Mouse (Mus musculus): ENCODE data around the gene Meis3. TPM values are rescaled to one million over a fixed set of nuclear protein-coding genes. Genes with fewer than 3 reads are reported as not detected.

The Meis3 gene
- polyA plus RNA-seq (2014; fragmentation: Nextera tagmentation; extraction: Ambion mirVana): 19.7 and 22.8 TPM in 2 replicates

GRCm38 (mm10) chr7:16174597-16175541 is at the start of gene Meis3:
Gene Meis3, plus strand, starts transcription at chr7:16175090.
- no peak within 1 kb of the TSS for H3K27ac ChIP-seq (ENCODE audit: low read depth, low read length)
- peak within 1 kb of the TSS; percentile 58 for H3K9ac ChIP-seq (ENCODE audit: low read depth, low read length)
- peaks cover 9% of the 10 kb centered on the region for H3K36me3 ChIP-seq (ENCODE audit: control insufficient read depth, insufficient read depth, low read length)
- H3K27me3 ChIP-seq (ENCODE audit: control insufficient read depth, insufficient read depth, low read length): no peaks in the 10 kb centered on the region
- peak within 1 kb of the TSS; percentile 65 for H3K4me2 ChIP-seq
- H3K4me1 ChIP-seq (ENCODE audit: control insufficient read depth, insufficient read depth, low read length): peaks cover 2% of the 10 kb centered on the region; the same call in 1 of the 2 replicates
- no peaks in the 10 kb centered on the region for H3K9me3 ChIP-seq (replicated peaks; ENCODE audit: control insufficient read depth, low read length)
- under 1% methylated on average over 36 of the region's 42 CpGs for WGBS (ENCODE audit: insufficient replicate concordance)
- peak within 1 kb of the TSS; percentile 53 for H3K4me3 ChIP-seq (ENCODE audit: low read depth, low read length)
- peak; percentile 74 for ATAC-seq (replicated peaks; ENCODE audit: insufficient number of reproducible peaks, low FRiP score, low TSS enrichment)

GRCm38 (mm10) chr7:16125829-16126228 is 49.1 kb upstream of the Meis3 start:
- H3K27me3 ChIP-seq (ENCODE audit: control insufficient read depth, insufficient read depth, low read length): peaks cover 6% of the 10 kb centered on the region
- 0 out of 2 replicates have a peak, but pooled peaks cover 7% of the 10 kb centered on the region for H3K36me3 ChIP-seq (ENCODE audit: control insufficient read depth, insufficient read depth, low read length)
- peaks cover 15% of the 10 kb centered on the region; the same call in 1 of the 2 replicates for H3K4me1 ChIP-seq (ENCODE audit: control insufficient read depth, insufficient read depth, low read length)
- 74% methylated on average over 9 of the region's 9 CpGs for WGBS (ENCODE audit: insufficient replicate concordance)
- no peak for ATAC-seq (replicated peaks; ENCODE audit: insufficient number of reproducible peaks, low FRiP score, low TSS enrichment)
- H3K4me3 ChIP-seq (ENCODE audit: low read depth, low read length): no peak overlapping the region
- H3K27ac ChIP-seq (ENCODE audit: low read depth, low read length): no peak overlapping the region
- H3K9ac ChIP-seq (ENCODE audit: low read depth, low read length): no peak overlapping the region
- no peaks in the 10 kb centered on the region for H3K9me3 ChIP-seq (replicated peaks; ENCODE audit: control insufficient read depth, low read length)
- no peak overlapping the region for H3K4me2 ChIP-seq

- no peak overlapping the region for H3K4me3 ChIP-seq (ENCODE audit: low read depth, low read length)
- H3K27ac ChIP-seq (ENCODE audit: low read depth, low read length): no peak overlapping the region
- H3K9ac ChIP-seq (ENCODE audit: low read depth, low read length): no peak overlapping the region
- ATAC-seq (replicated peaks; ENCODE audit: insufficient number of reproducible peaks, low FRiP score, low TSS enrichment): no peak
- H3K27me3 ChIP-seq (ENCODE audit: control insufficient read depth, insufficient read depth, low read length): peaks cover 8% of the 10 kb centered on the region
- no peaks in the 10 kb centered on the region for H3K9me3 ChIP-seq (replicated peaks; ENCODE audit: control insufficient read depth, low read length)
- 80% methylated on average over 6 of the region's 6 CpGs for WGBS (ENCODE audit: insufficient replicate concordance)
- no peak overlapping the region for H3K4me2 ChIP-seq
- H3K4me1 ChIP-seq (ENCODE audit: control insufficient read depth, insufficient read depth, low read length): peaks cover 19% of the 10 kb centered on the region; the same call in 1 of the 2 replicates
- 0 out of 2 replicates have a peak, but pooled peaks cover 7% of the 10 kb centered on the region for H3K36me3 ChIP-seq (ENCODE audit: control insufficient read depth, insufficient read depth, low read length)
Observed at GRCm38 (mm10) chr7:16128344-16128743, 46.5 kb upstream of the Meis3 start.

GRCm38 (mm10) chr7:16128899-16129298 is 46.0 kb upstream of the Meis3 start:
- Histone ChIP-seq H3K9me3 (replicated peaks; ENCODE audit: control insufficient read depth, low read length) (no peaks in the 10 kb centered on the region), H3K27ac (ENCODE audit: low read depth, low read length) (peak overlapping the region; percentile 51), H3K4me1 (ENCODE audit: control insufficient read depth, insufficient read depth, low read length) (peaks cover 19% of the 10 kb centered on the region; the same call in 1 of the 2 replicates), H3K4me3 (ENCODE audit: low read depth, low read length) (peak overlapping the region; percentile 67), H3K4me2 (peak overlapping the region; percentile 85), H3K36me3 (ENCODE audit: control insufficient read depth, insufficient read depth, low read length) (0 out of 2 replicates have a peak, but pooled peaks cover 7% of the 10 kb centered on the region), H3K27me3 (ENCODE audit: control insufficient read depth, insufficient read depth, low read length) (peaks cover 8% of the 10 kb centered on the region), H3K9ac (ENCODE audit: low read depth, low read length) (0 out of 2 replicates have a peak overlapping the region, but pooled peaks have one; percentile 44)
- 59% methylated on average over 5 of the region's 5 CpGs for WGBS (ENCODE audit: insufficient replicate concordance)
- no peak for ATAC-seq (replicated peaks; ENCODE audit: insufficient number of reproducible peaks, low FRiP score, low TSS enrichment)

- H3K27ac ChIP-seq (ENCODE audit: low read depth, low read length): peak within 1 kb of the TSS; percentile 51
- under 1% methylated on average over 12 of the region's 12 CpGs for WGBS (ENCODE audit: insufficient replicate concordance)
- H3K27me3 ChIP-seq (ENCODE audit: control insufficient read depth, insufficient read depth, low read length): peaks cover 8% of the 10 kb centered on the region
- H3K9ac ChIP-seq (ENCODE audit: low read depth, low read length): peak within 1 kb of the TSS; percentile 72
- H3K4me2 ChIP-seq: peak within 1 kb of the TSS; percentile 85
- H3K4me1 ChIP-seq (ENCODE audit: control insufficient read depth, insufficient read depth, low read length): peaks cover 19% of the 10 kb centered on the region; the same call in 1 of the 2 replicates
- no peaks in the 10 kb centered on the region for H3K9me3 ChIP-seq (replicated peaks; ENCODE audit: control insufficient read depth, low read length)
- 0 out of 2 replicates have a peak, but pooled peaks cover 4% of the 10 kb centered on the region for H3K36me3 ChIP-seq (ENCODE audit: control insufficient read depth, insufficient read depth, low read length)
- H3K4me3 ChIP-seq (ENCODE audit: low read depth, low read length): peak within 1 kb of the TSS; percentile 67
- ATAC-seq (replicated peaks; ENCODE audit: insufficient number of reproducible peaks, low FRiP score, low TSS enrichment): peak; percentile 81
Observed at GRCm38 (mm10) chr7:16129421-16129845, 45.5 kb upstream of the Meis3 start, which contains the start of gene Slc8a2. Gene Slc8a2, plus strand, starts transcription at chr7:16129826.

- peak; percentile 75 for ATAC-seq (replicated peaks; ENCODE audit: insufficient number of reproducible peaks, low FRiP score, low TSS enrichment)
- WGBS (ENCODE audit: insufficient replicate concordance): 2% methylated on average over 29 of the region's 38 CpGs
- H3K4me1 ChIP-seq (ENCODE audit: control insufficient read depth, insufficient read depth, low read length): peaks cover 19% of the 10 kb centered on the region; the same call in 1 of the 2 replicates
- H3K9me3 ChIP-seq (replicated peaks; ENCODE audit: control insufficient read depth, low read length): no peaks in the 10 kb centered on the region
- H3K36me3 ChIP-seq (ENCODE audit: control insufficient read depth, insufficient read depth, low read length): 0 out of 2 replicates have a peak, but pooled peaks cover 3% of the 10 kb centered on the region
- peak overlapping the region; percentile 85 for H3K4me2 ChIP-seq
- peak overlapping the region; percentile 67 for H3K4me3 ChIP-seq (ENCODE audit: low read depth, low read length)
- peaks cover 8% of the 10 kb centered on the region for H3K27me3 ChIP-seq (ENCODE audit: control insufficient read depth, insufficient read depth, low read length)
- H3K9ac ChIP-seq (ENCODE audit: low read depth, low read length): peak overlapping the region; percentile 72
- peak overlapping the region; percentile 51 for H3K27ac ChIP-seq (ENCODE audit: low read depth, low read length)
Observed at GRCm38 (mm10) chr7:16129846-16130691, 44.8 kb upstream of the Meis3 start.

GRCm38 (mm10) chr7:16130956-16131634 is 43.8 kb upstream of the Meis3 start:
- peak overlapping the region; percentile 85 for H3K4me2 ChIP-seq
- H3K9me3 ChIP-seq (replicated peaks; ENCODE audit: control insufficient read depth, low read length): no peaks in the 10 kb centered on the region
- no peak overlapping the region for H3K27ac ChIP-seq (ENCODE audit: low read depth, low read length)
- H3K4me1 ChIP-seq (ENCODE audit: control insufficient read depth, insufficient read depth, low read length): peaks cover 19% of the 10 kb centered on the region; the same call in 1 of the 2 replicates
- WGBS (ENCODE audit: insufficient replicate concordance): 36% methylated on average over 13 of the region's 13 CpGs
- no peak for ATAC-seq (replicated peaks; ENCODE audit: insufficient number of reproducible peaks, low FRiP score, low TSS enrichment)
- H3K36me3 ChIP-seq (ENCODE audit: control insufficient read depth, insufficient read depth, low read length): 0 out of 2 replicates have a peak, but pooled peaks cover 3% of the 10 kb centered on the region
- H3K27me3 ChIP-seq (ENCODE audit: control insufficient read depth, insufficient read depth, low read length): peaks cover 8% of the 10 kb centered on the region
- H3K9ac ChIP-seq (ENCODE audit: low read depth, low read length): no peak overlapping the region
- H3K4me3 ChIP-seq (ENCODE audit: low read depth, low read length): peak overlapping the region; percentile 67; the same call in 1 of the 2 replicates

All from heart, embryonic 11.5 days (tissue).